Mouse (Mus musculus): ENCODE results near the gene Tor1aip2.

GRCm38 (mm10) chr1:156037144-156037583 lies 2.0 kb downstream of the Tor1aip2 start:
- TF ChIP-seq POLR2A (IDR thresholded peaks at IDR 0.05; ENCODE audit: borderline replicate concordance, low read depth, low read length), result no peak
- no peak for TF ChIP-seq CTCF (IDR thresholded peaks at IDR 0.05; ENCODE audit: low read depth, low read length)
